Mouse (Mus musculus) olfactory bulb, adult 2 months (tissue): ENCODE data around the gene Mrps11.

Experiments used
- CTCF ChIP-seq: fragments of 200-500 bp; IDR thresholded peaks from 2 replicates; pipeline ENCODE4 v1.5.1; 2012; ENCODE audit warnings: low read depth, mild to moderate bottlenecking, low read length, moderate library complexity; ENCODE audit not compliant: insufficient read depth
- POLR2A ChIP-seq: fragments of 200-500 bp; IDR thresholded peaks from 2 replicates; pipeline ENCODE4 v1.6.1; 2012; ENCODE audit warnings: mild to moderate bottlenecking, low read depth, low read length, moderate library complexity; ENCODE audit not compliant: insufficient read depth

GRCm38 (mm10) chr7:78770936-78771335 lies 12.0 kb upstream of the Mrps11 start:
- no peak for TF ChIP-seq CTCF
- no peak for TF ChIP-seq POLR2A
